Mouse (Mus musculus) kidney, embryonic 15.5 days (tissue): Measurements from ENCODE around the gene Ergic1. TPM values are rescaled to one million over a fixed set of nuclear protein-coding genes. Genes with fewer than 3 reads are reported as not detected.
A peak's percentile ranks its signal among the peaks of the same experiment; 100 is the strongest.

ENCODE experiments used
- ATAC-seq: fragments of 200-750 bp; cut with Nextera tagmentation; replicated peaks from 2 replicates; pipeline ENCODE4 v1.8.0; 2017; ENCODE audit warnings: moderate TSS enrichment; ENCODE audit not compliant: low FRiP score
- H3K27ac ChIP-seq: fragments of 300-500 bp; sonication (generic); 2 replicates; pipeline ENCODE4 v1.5.1; 2015; ENCODE audit warnings: mild to moderate bottlenecking, inconsistent platforms
- H3K27me3 ChIP-seq: fragments of 300-500 bp; sonication (generic); 2 replicates; pipeline ENCODE4 v1.6.1; 2015; ENCODE audit warnings: inconsistent platforms
- H3K36me3 ChIP-seq: fragments of 300-500 bp; sonication (generic); 2 replicates; pipeline ENCODE4 v1.6.1; 2015; ENCODE audit warnings: inconsistent platforms
- H3K4me1 ChIP-seq: fragments of 300-500 bp; sonication (generic); 2 replicates; pipeline ENCODE4 v1.6.1; 2015; ENCODE audit warnings: inconsistent platforms
- H3K4me2 ChIP-seq: fragments of 300-500 bp; sonication (generic); 2 replicates; pipeline ENCODE4 v1.6.1; 2015; ENCODE audit warnings: moderate library complexity, mild to moderate bottlenecking, inconsistent platforms
- H3K4me3 ChIP-seq: fragments of 300-500 bp; sonication (generic); replicated peaks from 2 replicates; pipeline ENCODE4 v1.5.1; 2015; ENCODE audit warnings: mild to moderate bottlenecking, inconsistent platforms
- H3K9ac ChIP-seq: fragments of 300-500 bp; sonication (generic); 2 replicates; pipeline ENCODE4 v1.6.1; 2015; ENCODE audit warnings: mild to moderate bottlenecking, inconsistent platforms
- H3K9me3 ChIP-seq: fragments of 300-500 bp; sonication (generic); replicated peaks from 2 replicates; pipeline ENCODE4 v1.6.1; 2016; ENCODE audit warnings: inconsistent platforms
- WGBS: fragments of 180-500 bp; shearing (Covaris S2); methylation state at CpG from one replicate; pipeline ENCODE4 v1.1.7; 2015; ENCODE audit warnings: mixed read lengths; 5-methylcytosine and 5-hydroxymethylcytosine counted together
- polyA plus RNA-seq: library from polyadenylated mRNA; unstranded; fragments of >200 nt; fragmentation: Nextera tagmentation; extraction: Ambion mirVana; gene quantifications from 2 replicates; pipeline ENCODE4 v1.2.1, GENCODE M21; 2015

The Ergic1 gene
- polyA plus RNA-seq, 1 experiment from 2014 or later, result 124 TPM

GRCm38 (mm10) chr17:26567818-26568173 is 6.5 kb downstream of the Ergic1 start:
- 95% methylated on average over 4 of the region's 4 CpGs for WGBS
- Histone ChIP-seq H3K27ac (0 out of 2 replicates have a peak overlapping the region, but pooled peaks have one; percentile 27), H3K9me3 (no peaks in the 10 kb centered on the region; the same call in 1 of the 2 replicates), H3K4me2 (no peak overlapping the region), H3K4me1 (peaks cover 44% of the 10 kb centered on the region), H3K27me3 (no peaks in the 10 kb centered on the region), H3K4me3 (no peak overlapping the region), H3K36me3 (peaks cover 70% of the 10 kb centered on the region), H3K9ac (no peak overlapping the region)
- no peak for ATAC-seq

DNA sequence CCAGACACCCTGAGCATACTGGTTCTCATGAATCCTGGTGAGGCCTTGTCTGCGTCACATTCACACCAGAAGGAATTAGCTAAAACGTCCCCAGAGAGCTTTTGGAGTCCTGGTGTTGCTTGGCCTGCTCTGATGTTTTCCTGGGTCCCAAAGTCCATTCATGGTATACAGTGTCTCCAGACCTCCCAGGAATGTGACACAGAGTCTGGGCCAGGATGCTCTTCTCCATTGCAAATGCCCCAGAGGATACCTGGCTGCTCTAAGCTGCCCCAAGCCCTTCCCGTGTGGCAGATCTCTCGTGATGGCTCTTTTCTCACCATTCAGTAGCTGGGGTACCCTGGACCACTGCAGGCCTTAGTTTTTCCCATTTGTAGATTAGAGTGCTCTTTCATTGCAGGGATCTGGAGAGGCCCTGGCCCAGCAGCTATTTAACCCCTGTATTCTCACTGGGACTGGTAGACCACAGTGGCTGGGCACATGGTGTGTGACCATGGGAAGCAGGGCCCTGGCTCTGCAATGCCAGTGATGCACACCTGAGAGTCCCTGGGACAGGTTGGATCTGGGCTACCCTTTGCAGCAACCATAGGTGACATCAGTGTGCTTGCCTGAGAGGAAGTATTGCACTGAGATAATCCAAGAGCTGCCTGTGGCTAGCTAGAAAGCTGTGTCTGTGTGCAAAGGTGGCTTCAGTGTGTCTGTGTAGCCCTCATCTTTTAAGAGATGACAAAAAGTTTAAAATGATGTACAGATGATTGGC is 8.5 kb downstream of the Ergic1 start:
- Histone ChIP-seq H3K9me3 (no peaks in the 10 kb centered on the region; the same call in 1 of the 2 replicates), H3K9ac (no peak overlapping the region), H3K4me2 (no peak overlapping the region), H3K27me3 (no peaks in the 10 kb centered on the region), H3K4me1 (peaks cover 27% of the 10 kb centered on the region), H3K4me3 (no peak overlapping the region), H3K27ac (no peak overlapping the region), H3K36me3 (peaks cover 57% of the 10 kb centered on the region)
- 90% methylated on average over 4 of the region's 4 CpGs for WGBS
- no peak for ATAC-seq

DNA sequence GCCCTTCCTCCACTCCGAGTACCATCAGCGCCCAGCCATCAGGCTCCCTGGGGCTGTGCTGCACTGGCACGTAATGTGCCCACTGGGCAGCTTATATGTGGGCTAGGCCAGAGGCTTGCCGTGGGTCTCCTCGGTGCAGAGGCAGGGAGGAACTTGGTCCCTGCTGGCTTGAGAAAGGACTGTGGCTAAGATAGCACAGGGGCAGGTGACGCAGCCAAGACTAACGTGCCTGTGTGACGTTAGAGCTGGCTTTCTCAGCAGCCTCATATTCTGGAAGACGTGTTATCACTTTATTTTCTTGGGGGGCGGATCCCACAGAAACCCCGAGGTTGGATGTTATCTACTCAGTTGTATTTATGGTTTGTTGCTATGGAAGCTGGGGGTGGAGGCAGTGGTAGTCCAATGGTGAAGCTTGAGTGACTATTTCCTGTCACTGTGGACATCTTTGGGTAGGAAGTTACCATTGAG is 9.4 kb downstream of the Ergic1 start:
- H3K4me3 ChIP-seq, result no peak overlapping the region
- ATAC-seq, result no peak
- H3K27me3 ChIP-seq, result no peaks in the 10 kb centered on the region
- WGBS, result 79% methylated on average over 11 of the region's 11 CpGs
- H3K36me3 ChIP-seq, result peaks cover 61% of the 10 kb centered on the region
- H3K4me1 ChIP-seq, result peaks cover 21% of the 10 kb centered on the region
- no peaks in the 10 kb centered on the region; the same call in 1 of the 2 replicates for H3K9me3 ChIP-seq
- H3K9ac ChIP-seq, result no peak overlapping the region
- H3K27ac ChIP-seq, result no peak overlapping the region
- no peak overlapping the region for H3K4me2 ChIP-seq

DNA sequence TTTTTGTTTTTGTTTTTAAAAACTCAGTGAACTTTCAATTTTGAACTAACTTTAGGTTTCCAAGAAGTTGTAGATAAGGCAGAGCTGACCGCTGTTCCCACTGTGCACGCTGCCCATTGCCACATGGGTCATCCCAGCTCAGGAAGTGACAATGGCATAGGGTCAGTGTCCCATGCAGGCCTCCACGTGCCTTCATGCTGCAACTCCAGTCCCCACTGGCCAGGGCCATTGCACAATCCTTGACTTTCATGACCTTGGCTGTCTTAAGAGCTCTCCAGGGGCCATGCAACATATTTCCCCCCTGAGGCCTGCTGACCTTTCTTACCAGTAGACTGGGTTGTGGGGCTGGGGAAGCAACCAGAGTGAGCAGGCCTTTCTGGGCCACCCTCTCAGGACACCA is 10.1 kb downstream of the Ergic1 start:
- Histone ChIP-seq H3K27me3 (no peaks in the 10 kb centered on the region), H3K9ac (no peak overlapping the region), H3K4me2 (no peak overlapping the region), H3K9me3 (no peaks in the 10 kb centered on the region; the same call in 1 of the 2 replicates), H3K4me3 (no peak overlapping the region), H3K27ac (no peak overlapping the region), H3K4me1 (peaks cover 26% of the 10 kb centered on the region), H3K36me3 (peaks cover 56% of the 10 kb centered on the region)
- ATAC-seq, result no peak
- 80% methylated on average over 3 of the region's 3 CpGs for WGBS

GRCm38 (mm10) chr17:26572265-26572664 is 11.0 kb downstream of the Ergic1 start:
- ATAC-seq, result no peak
- Histone ChIP-seq H3K4me3 (no peak overlapping the region), H3K36me3 (peaks cover 57% of the 10 kb centered on the region), H3K4me1 (peaks cover 27% of the 10 kb centered on the region), H3K9ac (no peak overlapping the region), H3K27ac (no peak overlapping the region), H3K27me3 (no peaks in the 10 kb centered on the region), H3K9me3 (no peaks in the 10 kb centered on the region), H3K4me2 (no peak overlapping the region)
- 91% methylated on average over 11 of the region's 11 CpGs for WGBS

GRCm38 (mm10) chr17:26574118-26574517 is 12.8 kb downstream of the Ergic1 start:
- no peak overlapping the region for H3K27ac ChIP-seq
- peaks cover 25% of the 10 kb centered on the region for H3K4me1 ChIP-seq
- H3K4me2 ChIP-seq, result no peak overlapping the region
- no peak overlapping the region for H3K9ac ChIP-seq
- 82% methylated on average over 11 of the region's 11 CpGs for WGBS
- no peaks in the 10 kb centered on the region for H3K9me3 ChIP-seq
- H3K27me3 ChIP-seq, result no peaks in the 10 kb centered on the region
- no peak overlapping the region for H3K4me3 ChIP-seq
- ATAC-seq, result no peak
- peaks cover 49% of the 10 kb centered on the region for H3K36me3 ChIP-seq

DNA sequence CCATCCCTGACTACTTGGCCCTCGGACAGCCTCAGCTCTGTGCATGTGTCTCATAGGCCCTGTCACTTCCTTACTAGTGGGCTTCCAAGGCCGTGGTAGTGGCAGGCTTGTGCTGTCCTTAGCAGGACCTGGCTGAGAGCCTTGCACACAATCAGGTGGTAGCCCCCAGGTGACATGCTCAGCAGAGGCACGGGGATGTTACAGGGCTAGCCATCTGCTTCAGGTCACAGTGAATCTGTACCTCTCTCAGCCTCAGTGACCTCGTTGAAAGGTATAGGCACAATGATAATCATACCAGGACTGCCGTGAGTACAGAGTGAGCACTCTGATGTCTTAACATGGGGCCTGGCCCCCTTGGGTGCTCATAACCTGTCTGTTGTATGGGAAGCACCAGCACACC is 13.4 kb downstream of the Ergic1 start:
- H3K4me2 ChIP-seq, result no peak overlapping the region
- H3K36me3 ChIP-seq, result peaks cover 44% of the 10 kb centered on the region
- peaks cover 25% of the 10 kb centered on the region for H3K4me1 ChIP-seq
- H3K9me3 ChIP-seq, result no peaks in the 10 kb centered on the region
- no peak overlapping the region for H3K4me3 ChIP-seq
- H3K9ac ChIP-seq, result no peak overlapping the region
- no peak overlapping the region for H3K27ac ChIP-seq
- 77% methylated on average over 5 of the region's 5 CpGs for WGBS
- no peaks in the 10 kb centered on the region for H3K27me3 ChIP-seq
- no peak for ATAC-seq

DNA sequence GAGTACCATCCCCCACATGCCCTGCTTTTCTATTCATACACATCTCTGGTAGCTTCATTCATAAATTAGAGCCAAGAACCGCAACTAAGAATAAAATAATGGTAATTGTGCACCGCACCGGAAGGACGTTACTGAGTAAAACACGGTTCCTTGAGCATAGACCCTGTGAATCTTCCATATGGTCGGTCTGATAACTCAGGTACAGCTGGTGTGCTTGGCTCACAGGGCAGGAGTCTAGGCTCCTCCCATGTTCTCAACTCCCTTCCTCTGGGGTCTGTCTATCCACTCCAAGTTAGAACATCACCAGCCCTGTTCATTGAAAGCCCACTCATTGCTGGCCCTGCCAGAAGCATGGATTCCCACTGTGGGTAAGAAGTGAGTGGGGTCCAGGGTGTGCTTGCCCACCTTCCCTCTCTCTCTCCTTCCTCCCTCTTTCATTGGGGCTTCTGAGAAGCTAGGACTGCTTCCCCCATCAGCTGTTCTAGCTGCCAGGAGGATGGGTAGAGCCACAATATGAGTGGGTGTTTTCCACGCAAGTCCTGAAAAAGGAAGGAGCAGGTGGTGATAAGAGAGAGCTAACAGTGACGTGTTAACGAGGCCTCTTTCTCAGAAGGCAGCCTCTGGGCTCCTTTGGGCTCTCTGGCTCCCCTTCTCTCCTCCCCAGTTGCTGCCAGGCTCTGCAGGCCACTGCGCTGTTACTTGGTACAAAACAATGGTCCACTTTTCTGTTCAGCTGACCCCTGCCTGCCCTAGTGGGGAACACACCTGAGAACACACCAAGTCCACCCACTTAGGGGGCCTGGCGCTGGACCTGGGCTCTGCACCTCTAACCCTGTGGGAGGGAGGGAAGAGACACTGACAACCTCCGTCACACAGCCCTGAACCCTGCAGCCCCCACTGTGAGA is 14.7 kb downstream of the Ergic1 start:
- no peak overlapping the region for H3K4me2 ChIP-seq
- H3K9me3 ChIP-seq, result no peaks in the 10 kb centered on the region
- H3K27ac ChIP-seq, result no peak overlapping the region
- no peak overlapping the region for H3K9ac ChIP-seq
- ATAC-seq, result no peak; the same call in 1 of the 2 replicates
- H3K4me1 ChIP-seq, result peaks cover 25% of the 10 kb centered on the region
- H3K27me3 ChIP-seq, result no peaks in the 10 kb centered on the region
- peaks cover 37% of the 10 kb centered on the region for H3K36me3 ChIP-seq
- no peak overlapping the region for H3K4me3 ChIP-seq
- 80% methylated on average over 12 of the region's 12 CpGs for WGBS

GRCm38 (mm10) chr17:26576833-26577232 is 15.5 kb downstream of the Ergic1 start:
- peaks cover 37% of the 10 kb centered on the region for H3K36me3 ChIP-seq
- WGBS, result 77% methylated on average over 7 of the region's 7 CpGs
- H3K27me3 ChIP-seq, result no peaks in the 10 kb centered on the region
- H3K4me2 ChIP-seq, result no peak overlapping the region
- H3K4me1 ChIP-seq, result peaks cover 21% of the 10 kb centered on the region
- no peak for ATAC-seq
- no peak overlapping the region for H3K9ac ChIP-seq
- no peaks in the 10 kb centered on the region for H3K9me3 ChIP-seq
- H3K27ac ChIP-seq, result no peak overlapping the region
- H3K4me3 ChIP-seq, result no peak overlapping the region

DNA sequence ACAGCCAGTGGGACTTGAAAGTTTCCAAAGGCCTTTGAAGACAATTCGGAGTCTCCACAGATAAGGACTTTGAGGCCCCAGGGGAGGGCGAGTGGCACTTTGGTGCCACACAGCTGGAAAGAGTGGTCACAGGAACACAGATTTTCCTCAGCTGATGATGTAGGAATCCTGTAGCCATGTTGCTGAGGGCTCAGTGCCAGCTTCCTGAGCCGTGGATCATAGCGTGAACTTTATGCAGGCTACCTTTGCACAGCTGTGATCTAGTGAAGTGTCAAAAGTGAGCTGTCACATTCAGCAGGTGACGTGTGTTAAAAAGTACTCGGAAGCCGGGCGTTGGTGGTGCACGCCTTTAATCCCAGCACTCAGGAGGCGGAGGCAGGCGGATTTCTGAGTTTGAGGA is 16.0 kb downstream of the Ergic1 start:
- no peak overlapping the region for H3K27ac ChIP-seq
- WGBS, result 81% methylated on average over 11 of the region's 11 CpGs

DNA sequence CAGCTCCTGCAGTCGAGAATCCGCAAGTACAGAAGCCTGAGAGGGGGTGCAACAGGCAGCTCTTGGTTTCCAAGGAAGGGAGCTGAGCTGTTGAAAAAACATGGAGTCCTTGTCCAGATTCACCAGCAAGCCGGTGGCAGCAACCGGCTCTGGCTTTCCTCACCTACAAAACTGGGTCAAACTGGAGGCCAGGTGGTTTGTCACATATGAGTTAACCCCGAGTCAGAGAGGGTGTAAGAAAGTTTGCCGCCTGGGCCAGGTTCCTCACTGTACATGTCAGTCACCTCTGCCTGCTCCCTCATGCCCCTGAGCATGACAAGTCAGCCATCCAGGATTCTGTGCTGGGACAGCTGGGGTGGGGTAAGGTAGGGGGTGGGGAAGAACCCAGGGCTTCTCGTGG is 16.9 kb downstream of the Ergic1 start:
- no peaks in the 10 kb centered on the region for H3K9me3 ChIP-seq
- no peak overlapping the region for H3K4me3 ChIP-seq
- peaks cover 33% of the 10 kb centered on the region for H3K4me1 ChIP-seq
- H3K27me3 ChIP-seq, result no peaks in the 10 kb centered on the region
- no peak overlapping the region for H3K27ac ChIP-seq
- peaks cover 32% of the 10 kb centered on the region for H3K36me3 ChIP-seq
- H3K4me2 ChIP-seq, result no peak overlapping the region
- 84% methylated on average over 7 of the region's 7 CpGs for WGBS
- no peak overlapping the region for H3K9ac ChIP-seq
- no peak for ATAC-seq

More for the DNA sequence above, 16.0 kb downstream of the Ergic1 start:
- Histone ChIP-seq H3K9ac (no peak overlapping the region), H3K36me3 (peaks cover 32% of the 10 kb centered on the region), H3K9me3 (no peaks in the 10 kb centered on the region), H3K4me2 (no peak overlapping the region), H3K4me3 (no peak overlapping the region), H3K4me1 (peaks cover 24% of the 10 kb centered on the region), H3K27me3 (no peaks in the 10 kb centered on the region)
- no peak for ATAC-seq

DNA sequence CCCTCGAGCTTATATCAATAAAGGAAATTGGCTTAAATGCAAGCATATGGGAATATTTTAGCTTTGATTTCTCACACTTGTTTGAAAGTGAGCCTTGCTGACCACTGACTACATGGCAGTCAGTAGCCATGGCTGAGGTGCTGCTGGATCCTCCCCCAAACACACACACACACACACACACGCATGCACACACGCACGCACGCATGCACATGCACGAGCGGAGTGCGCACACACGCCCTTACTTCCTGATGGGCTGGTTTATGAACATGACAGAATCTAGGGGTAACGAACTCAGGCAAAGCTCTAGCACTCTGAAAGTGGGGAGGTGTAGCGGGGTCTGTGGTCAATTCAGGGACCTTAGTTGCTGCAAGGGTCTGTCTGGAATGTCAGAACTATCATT is 17.5 kb downstream of the Ergic1 start:
- 95% methylated on average over 11 of the region's 11 CpGs for WGBS
- no peak overlapping the region for H3K9ac ChIP-seq
- no peaks in the 10 kb centered on the region for H3K27me3 ChIP-seq
- H3K4me1 ChIP-seq, result peaks cover 39% of the 10 kb centered on the region
- no peaks in the 10 kb centered on the region for H3K9me3 ChIP-seq
- no peak overlapping the region for H3K27ac ChIP-seq
- peaks cover 32% of the 10 kb centered on the region for H3K36me3 ChIP-seq
- H3K4me2 ChIP-seq, result no peak overlapping the region
- ATAC-seq, result no peak
- no peak overlapping the region for H3K4me3 ChIP-seq
